Mouse (Mus musculus): Measurements from ENCODE around the gene Mpped1.

DNA sequence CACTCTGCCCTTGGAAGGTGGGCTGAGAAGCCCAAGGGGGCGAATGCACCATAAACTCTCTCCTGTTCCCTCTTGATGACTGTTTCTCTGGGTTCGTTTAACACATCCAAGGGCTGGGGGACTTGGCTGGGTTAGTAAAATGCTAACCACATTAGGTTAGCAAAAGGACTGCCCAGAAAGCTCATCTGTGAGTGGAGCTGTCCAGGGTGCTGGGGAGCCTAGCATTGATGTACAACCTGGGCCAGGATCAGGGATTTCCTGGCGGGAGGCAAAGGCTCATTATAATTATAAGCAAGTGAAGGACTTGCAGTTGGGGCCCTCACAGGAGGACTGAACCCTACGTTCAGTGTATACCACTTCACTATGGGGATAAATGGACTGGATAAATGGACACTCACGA, 100.6 kb downstream of the Mpped1 start:
- TF ChIP-seq POLR2A (IDR thresholded peaks at IDR 0.05; ENCODE audit: extremely low read depth, insufficient read depth, low read length), result no peak
- no peak for TF ChIP-seq CTCF (IDR thresholded peaks at IDR 0.05; ENCODE audit: extremely low read depth, insufficient read depth, low read length)

All from cortical plate, adult 2 months (tissue).